Mouse (Mus musculus): Measurements from ENCODE around the gene Josd1. TPM values are rescaled to one million over a fixed set of nuclear protein-coding genes. Genes with fewer than 3 reads are reported as not detected.
"Not testable (repeated sequence)": the region's sequence is repeated elsewhere in the genome, so short reads cannot be mapped to it uniquely, and the experiment has no call there.

The Josd1 gene
- total RNA-seq, 2 experiments from 2014 or later, result 13.9 to 17.6 TPM

DNA sequence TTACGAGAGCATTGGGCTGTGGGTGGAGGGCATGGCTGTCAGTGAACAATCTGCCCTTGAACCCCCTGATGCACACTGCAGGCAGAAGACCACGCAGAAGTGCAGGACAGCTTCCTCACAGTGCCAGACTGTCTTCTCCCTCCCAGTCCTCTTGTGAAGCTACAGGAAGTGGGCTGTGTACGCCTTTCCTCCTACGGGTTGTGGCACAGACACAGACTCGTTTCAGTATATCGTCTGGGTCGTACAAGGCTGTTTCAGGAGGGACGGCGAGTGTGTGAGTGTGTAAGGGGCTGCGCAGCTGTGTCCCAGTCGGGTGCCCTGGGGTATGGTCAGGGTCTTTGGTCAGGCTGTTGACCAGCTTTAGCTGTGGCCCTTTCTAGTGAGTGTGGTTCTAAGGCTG lies 6.0 kb upstream of the Josd1 start:
- DNase-seq (ENCODE audit: low spot score), result no peak

DNA sequence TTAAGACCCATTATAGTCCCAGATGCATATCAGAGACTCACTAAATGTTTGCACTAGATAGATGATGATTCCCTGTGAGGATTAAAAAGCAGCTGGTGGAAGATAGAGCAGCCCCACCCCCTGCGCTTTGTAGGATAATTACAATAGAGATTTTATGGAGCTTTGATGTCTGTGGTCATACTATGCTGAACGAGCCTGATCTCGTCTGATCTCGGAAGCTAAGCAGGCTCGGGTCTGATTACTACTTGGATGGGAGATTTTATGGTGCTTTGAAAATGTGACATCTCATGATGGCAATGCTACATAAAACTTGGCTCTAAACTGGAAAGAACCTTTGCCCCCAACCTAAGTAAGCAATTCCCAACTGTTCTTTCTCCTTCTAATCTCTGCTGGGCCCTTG lies 4.6 kb upstream of the Josd1 start:
- DNase-seq (ENCODE audit: low spot score), result no peak

DNA sequence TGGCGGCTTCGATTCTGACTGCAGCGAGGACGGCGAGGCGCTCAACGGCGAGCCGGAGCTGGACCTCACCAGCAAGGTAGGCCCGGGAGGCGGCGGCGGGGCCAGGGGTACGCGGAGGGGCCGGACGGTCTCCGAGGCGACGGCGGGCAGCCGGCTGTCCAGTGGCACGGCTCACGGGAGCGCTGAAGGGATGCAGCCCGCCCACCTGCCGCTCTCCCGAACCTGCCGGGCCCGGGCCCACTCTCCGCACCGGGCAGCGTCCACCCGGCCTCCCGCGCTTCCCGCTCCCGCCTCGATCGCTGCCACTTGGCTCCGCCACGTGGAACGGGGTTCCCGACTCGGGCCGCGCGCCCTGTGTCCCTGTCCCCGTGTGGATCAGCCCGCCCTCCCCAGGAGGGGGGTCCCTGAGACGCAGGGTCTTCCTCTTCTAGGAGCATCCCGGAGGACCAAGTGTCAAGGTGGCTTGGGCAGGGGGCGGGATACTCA lies 3.3 kb upstream of the Josd1 start:
- peak; percentile 28 for DNase-seq (ENCODE audit: low spot score)

DNA sequence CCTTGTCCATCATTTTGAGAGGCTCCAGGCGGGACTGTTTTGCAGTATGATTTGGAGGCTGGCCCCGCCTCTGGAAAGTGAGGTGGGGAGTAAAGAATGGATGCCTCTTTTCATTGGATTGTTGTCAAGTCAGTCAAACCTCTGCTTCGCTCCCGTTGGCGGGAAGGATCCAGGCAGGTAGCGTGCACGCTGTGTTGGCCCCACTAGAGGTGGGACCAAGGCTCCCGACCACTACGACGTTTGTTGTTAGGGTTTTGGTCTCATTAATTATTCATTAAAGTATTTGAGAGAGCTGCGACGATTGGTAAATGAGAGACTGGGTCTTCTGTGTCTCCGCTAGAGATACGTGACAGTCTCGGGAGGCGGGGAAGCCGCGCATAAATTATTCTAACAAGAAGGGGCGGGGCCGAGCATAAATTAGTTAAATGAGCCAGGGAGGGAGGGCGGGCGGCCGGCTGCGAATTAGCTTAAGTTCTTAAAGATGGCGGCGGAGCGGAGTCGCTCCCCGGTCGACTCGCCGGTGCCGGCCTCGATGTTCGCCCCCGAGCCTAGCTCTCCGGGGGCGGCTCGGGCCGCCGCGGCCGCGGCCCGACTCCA lies 2.8 kb upstream of the Josd1 start, which contains the start of gene Gtpbp1:
Gtpbp1 (plus strand) TSS at position 420 of the 597 bp plus-strand sequence.
- DNase-seq (ENCODE audit: low spot score), result peak; percentile 100

DNA sequence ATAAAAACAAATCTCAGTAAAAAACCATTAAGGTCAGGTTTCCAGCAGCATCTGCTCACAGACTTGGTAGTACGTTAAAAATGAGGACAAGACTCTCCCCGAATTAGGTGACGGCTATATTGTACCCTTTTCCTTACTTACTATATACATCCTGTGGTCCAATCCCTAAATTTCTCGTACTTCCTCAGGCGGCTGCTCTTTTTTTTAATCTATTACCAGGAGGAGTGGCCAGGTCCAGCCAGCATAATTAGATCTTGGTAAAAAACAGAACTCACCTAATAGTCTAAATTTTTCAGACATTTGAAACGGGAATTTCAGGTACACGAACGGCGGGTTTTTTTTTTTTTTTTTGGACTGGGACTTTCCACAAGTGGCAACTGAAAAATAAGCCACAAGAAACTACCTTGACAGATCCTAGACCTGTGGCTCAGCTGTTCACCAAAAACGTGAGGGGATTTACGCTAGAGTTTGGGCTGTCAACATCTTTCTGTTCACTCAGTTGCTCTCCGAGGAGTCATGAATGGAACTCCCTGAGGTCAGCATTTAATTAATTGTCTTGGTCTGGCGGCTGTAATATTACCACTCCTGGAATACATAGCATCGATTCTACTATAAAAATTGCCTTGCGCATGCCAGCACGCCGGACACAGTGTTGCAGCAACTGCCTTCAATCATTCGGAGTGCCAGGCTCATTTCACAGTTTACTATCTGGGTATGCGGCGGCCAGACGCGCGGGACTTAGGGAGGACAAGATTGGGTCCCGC lies 2.1 kb upstream of the Josd1 start:
- DNase-seq (ENCODE audit: low spot score), result no peak

DNA sequence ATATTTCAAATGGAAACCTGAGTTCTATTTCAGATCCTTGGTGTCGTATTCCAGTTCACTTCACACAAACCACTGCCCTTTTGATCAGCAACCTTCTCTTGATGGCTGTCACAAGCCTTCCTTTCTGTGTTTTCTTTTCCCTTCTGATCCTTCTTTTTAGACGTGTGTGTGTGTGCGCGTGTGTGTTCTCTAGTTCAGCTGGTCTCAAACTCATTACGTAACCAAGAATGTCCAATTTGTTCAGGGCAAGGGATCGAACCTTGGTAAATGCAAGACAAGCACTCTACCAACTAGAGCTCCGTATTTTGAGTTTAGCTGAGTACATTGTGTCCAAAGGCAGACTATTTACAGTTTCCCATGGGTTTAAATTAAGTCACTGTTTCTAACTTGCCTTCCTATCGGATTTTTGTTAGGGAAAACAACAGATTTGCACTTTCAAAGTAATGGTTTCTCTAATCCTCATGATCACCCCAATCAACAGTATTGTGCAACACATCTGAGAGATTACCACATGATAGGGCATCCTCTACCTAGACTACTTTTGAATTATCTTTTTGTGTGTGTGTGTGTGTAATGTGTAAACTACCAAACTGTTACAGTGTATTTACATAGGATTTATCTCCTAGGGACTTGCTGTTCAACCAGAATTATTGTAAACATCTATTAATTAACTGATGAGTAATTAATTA lies 693 bp upstream of the Josd1 start:
- DNase-seq (ENCODE audit: low spot score), result no peak

DNA sequence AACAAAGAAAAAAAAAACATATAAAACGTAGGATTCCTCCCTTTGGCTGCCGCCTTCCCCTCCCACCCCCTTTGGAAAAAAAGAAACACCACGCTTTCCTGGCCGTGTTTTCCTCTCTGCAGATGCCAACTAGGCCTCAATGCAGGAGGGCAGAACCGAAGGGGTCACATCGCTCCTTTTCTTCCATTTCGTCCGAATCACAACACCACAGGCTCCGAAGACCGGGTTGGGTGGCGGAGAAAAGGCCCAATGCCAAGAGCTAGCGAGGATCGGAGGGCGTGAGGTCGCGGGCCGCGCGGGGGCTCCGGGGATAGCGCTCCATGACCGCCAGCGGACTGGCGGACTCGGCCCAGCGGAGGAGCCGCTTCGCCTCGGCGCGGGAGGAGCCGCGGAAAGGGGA lies 544 bp downstream of the Josd1 start:
- DNase-seq (ENCODE audit: low spot score), result peak; percentile 51

DNA sequence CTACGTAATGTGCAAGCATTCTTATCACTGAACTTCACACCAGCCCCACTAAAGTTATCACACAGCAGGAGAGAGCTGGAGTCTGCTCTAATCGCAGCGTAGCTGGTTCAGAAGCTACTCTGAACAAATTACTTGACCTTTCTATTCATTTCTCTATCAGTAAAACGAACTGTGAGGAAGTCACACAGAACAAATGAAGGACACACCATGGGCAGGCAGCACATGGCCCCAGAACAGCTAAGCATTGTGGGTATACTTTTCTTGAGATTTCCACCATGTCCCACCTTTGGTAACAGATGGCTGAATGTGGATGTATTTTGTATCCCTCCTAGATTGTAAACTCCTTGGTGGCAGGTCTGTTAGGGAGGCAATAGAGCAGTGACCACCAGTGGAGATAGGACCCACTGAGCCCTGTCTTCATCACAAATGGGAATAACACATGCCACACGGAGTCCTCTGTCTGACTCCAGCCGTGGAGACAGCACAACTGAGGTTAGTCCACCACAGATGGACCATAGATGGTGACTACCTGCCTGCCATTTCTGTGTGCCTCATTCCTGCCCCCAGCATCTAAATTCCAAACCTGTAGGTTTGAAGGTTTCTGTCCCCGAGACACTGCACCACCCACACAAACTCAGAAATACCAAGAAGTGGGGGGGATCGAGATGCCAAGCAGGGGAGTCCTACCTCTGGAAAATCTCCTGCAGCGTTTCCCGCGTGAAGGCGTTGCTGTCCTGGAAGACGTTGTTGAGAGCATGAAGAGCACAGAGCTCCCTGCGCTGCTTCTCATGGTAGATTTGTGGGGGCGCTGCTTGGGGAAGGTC lies 1.5 kb downstream of the Josd1 start:
- no peak for DNase-seq (ENCODE audit: low spot score)

DNA sequence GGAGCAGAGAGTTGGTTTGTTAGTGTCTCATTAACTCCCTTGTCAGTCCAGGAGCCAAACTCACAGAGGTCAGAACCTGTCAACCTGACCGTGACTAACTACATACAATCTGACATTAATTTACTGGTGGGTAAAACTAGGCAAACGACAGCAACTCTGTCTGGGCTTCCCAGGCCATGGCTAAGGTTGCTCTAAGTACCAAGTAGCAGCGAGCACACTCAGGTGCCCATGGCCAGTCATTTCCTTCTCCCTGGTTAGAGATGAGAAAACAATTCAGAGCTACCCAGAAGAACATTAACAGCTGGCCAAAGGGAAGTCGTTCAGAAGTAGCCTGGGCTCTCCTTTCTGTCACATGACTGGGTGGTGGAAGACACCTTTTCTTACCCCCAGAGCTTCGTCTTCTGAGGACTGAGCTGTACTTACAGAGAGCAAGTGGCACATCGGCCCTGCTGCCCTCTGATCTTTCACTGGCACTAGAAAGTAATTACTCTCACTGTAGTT lies 2.5 kb downstream of the Josd1 start:
- DNase-seq (ENCODE audit: low spot score), result peak; percentile 9

DNA sequence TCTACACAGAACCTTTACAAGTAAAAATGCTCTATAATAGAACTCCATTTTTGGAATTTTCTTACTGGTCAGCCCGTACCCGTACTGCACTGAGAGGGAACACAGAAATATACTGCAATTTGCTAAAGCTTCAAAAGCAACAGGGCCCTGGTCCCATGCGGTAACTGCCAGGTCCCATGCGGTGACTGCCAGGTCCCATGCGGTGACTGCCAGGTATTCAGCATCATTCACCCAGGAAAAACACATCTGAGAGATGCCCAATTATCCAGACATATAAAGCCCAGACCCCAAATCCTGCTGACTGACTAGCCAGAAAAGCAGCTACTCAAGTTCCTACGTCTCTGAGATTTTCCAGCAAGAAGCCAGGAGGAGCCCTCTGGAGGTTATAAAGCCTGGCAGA lies 3.1 kb downstream of the Josd1 start:
- DNase-seq (ENCODE audit: low spot score), result no peak

DNA sequence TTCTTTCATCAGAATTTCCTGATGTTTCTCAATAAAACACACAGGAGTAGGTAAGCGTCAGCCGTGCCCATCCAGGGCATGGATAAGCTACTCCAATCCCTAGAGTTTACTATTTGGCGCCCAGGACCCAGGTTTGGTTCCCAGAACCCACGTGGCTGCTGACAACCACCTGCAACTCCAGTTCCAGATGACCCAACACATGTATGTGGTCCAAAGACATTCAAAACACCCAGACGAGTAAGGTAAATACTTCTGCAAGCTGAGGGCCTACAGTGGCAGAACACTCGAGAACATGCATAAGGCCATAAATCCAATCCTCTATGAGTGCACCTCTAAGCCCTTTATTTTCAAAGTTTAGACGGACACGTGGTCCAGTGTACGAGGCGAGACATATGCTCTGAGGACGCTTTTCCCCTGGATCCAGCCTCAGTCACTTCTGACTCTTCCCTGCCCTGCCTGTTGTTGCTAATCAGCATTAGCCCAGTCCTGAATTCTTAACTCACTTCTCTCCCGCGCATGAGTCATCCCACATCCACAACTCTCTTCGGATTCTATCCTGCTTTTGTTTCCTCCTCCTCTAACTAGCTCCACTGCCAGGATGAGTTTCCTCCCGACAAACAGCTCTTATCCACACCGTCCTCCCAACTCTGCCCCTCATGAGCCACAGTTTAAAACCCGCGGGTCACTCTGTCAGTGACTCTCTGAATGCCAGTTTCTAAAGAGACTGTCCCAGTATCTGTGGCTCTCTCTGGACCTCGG lies 3.8 kb downstream of the Josd1 start:
- DNase-seq (ENCODE audit: low spot score), result peak; percentile 9

DNA sequence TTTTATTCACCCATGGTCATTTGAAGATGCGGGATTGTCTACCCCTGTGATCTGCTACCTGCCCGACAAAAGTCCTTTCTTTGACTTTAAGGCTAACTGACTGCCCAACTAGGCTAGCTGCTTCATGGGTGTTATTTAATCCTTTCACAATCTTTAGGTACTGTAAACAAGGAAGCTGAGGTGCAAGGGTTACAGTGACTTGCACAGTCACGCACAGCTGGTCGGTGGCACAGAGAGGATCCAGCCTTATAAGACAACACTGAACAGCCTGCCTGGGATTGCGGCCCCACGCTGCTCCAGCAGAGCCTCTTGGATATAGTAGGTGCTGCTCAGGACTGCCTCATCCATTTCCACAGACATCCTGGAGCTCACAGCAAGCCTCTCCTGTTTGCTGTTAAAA lies 4.6 kb downstream of the Josd1 start:
- no peak for DNase-seq (ENCODE audit: low spot score)

DNA sequence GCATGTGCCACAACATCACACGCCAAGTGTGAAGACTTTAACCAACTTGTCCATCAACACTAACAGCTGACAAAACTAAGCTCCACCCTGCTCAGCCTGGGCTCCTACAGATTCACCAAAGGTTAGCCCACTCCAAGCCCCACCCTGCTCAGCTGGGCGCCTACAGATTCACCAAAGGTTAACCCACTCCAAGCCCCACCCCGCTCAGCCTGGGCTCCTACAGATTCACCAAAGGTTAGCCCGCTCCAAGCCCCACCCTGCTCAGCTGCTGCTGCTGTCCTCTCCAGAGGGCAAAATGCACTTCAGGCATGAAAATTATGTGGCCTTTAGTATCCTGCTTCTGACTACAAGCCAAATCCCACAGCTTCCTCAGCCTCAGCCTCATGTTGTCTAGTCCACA lies 5.7 kb downstream of the Josd1 start:
- no peak for DNase-seq (ENCODE audit: low spot score)

DNA sequence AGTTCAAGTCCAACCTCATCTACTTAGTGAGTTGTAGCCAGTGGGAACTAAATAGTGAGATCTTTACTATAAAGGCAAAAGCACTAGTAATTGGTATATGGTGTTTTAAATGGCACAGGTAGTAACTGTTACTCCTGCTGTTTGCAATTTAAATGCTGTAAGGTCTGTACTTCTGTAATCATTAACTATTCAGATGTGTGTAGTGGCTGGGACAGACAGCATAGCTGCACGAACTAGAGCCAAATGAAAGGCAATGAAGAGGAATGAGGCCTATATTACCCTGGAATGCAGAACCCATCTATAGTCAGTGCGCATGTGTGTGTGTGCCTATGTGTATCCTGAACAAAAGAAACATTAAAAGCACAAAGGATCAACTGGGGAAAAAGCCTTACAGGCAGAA lies 9.8 kb downstream of the Josd1 start:
- no peak for DNase-seq (ENCODE audit: low spot score)

DNA sequence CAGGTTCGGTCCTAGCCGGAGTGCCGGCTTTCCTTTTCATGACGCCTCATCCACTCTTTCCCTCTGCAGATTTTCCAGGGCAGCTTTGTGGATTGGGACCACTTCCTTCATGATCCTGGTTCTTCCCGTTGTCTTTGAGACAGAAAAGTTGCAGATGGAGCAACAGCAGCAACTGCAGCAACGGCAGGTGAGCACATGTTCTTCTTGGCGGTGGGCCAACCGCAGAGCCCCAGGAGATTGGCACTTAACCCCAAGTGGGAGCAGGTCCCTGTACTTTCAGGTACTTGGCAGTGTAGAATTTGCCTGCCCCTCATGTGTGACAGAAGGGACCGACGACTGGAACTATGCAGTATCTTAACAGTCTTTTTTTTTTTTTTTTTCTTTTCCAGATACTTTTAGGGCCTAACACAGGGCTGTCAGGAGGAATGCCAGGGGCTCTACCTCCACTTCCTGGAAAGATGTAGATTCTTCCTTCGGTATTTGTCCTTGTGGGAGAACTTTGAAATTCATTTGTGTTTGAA lies 15.8 kb downstream of the Josd1 start:
- not testable (repeated sequence) for DNase-seq (ENCODE audit: low spot score)

DNA sequence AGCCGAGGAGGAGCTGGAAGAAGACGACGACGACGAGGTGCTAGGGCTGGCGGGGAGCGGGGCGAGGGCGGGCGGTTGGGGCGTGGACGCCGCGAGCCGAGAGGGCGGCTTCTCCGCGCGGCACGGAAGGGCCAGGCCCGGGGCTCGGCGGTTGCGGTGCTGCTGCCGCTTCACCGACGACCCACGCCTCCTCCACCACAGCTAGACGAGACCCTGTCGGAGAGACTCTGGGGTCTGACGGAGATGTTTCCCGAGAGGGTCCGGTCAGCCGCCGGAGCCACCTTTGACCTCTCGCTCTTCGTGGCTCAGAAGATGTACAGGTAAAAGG lies 16.8 kb downstream of the Josd1 start:
- DNase-seq (ENCODE audit: low spot score), result no peak

DNA sequence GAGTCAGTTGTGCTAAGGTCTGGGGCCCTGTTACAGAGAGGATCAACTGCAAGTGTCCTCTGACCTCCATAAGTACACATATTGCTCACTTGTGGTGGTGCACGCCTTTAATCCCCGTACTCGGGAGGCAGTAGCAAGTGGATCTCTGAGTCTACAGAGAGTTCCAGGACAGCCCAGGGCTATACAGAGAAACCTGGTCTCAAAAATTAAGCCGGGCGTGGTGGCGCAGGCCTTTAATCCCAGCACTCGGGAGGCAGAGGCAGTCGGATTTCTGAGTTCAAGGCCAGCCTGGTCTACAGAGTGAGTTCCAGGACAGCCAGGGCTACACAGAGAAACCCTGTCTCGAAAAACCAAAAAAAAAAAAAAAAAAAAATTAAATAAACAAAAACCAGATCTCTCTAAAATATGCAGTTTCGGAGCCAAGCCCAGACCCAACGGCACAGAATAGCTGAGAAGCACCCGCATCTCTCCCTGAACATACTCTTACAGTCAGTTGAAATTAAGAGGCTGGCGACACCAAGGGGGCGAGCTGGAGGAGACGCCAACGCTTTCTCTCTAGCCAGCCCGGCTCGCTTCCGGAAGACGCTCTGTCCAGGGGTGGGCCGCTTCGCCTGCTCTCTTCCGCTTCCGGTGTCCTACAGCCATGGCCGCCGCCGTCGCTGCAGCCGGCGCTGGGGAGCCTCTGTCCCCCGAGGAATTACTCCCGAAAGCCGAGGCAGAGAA lies 17.3 kb downstream of the Josd1 start, which contains the start of gene Tomm22:
Tomm22 (plus strand) TSS at position 613 of the 723 bp plus-strand sequence.
- DNase-seq (ENCODE audit: low spot score), result peak; percentile 91

DNA sequence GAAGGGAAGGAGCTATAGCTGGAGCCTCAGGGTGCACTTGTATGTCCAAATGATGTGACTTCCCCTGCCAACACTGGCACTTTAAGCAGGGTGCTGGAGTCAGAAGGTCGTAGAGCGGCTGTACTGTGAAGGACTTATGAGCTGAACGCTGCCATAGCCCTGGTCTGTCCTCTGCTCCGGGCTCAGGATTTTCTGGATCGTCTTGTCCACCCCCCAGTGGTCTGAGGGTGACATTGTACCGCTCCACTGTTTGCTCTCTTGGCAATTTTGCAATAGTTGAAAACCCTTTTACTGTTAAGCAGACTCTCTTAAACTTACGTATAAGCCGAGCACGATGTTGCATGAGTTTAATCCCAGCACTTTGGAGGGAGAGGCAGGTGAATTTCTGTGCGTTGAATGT lies 18.5 kb downstream of the Josd1 start:
- no peak for DNase-seq (ENCODE audit: low spot score)

DNA sequence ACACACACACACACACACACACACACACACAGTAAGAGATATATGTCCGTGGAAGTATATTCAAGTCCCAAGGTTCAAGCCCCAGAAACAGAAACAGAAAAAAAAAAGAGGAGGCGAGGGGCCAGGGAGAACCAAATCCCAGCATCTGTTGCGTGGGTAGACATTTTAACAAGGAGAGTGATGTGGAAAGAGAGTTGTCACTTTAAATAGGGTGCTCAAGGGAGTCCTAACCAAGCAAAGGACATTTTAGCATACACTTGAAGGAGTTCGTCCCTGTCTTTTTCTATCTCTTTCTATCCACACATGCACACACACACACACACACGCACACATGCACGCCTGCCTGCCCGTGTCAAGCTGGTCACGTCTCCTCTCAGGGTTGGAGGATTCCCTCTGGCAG lies 23.1 kb downstream of the Josd1 start:
- no peak for DNase-seq (ENCODE audit: low spot score)

DNA sequence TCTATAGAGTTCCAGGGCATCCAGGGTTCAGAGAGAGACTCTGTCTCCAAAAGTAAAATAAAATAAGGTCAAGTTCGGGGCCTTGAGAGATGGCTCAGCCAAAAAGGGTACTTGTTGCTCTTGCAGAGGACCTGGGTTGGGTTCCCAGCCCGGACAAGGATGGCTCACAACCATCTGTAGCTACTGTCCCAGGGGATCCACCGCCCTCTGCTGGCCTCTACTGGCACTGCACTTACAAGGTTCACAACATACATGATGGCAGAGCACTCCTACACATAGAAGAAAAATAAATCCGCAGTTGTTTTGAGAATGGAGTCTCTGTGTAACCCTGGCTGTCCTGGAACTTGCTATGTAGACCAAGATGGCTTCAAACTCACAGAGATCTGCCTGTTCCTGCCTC lies 25.9 kb downstream of the Josd1 start:
- no peak for DNase-seq (ENCODE audit: low spot score)
